Mouse (Mus musculus) embryo, embryonic 11.5 days (tissue): ENCODE results near the gene Gabpb1.
"Not testable (repeated sequence)": the region's sequence is repeated elsewhere in the genome, so short reads cannot be mapped to it uniquely, and the experiment has no call there.

Source experiments
- DNase-seq: peaks from one replicate; pipeline ENCODE4 v3.0.0-alpha.2; 2012; ENCODE audit warnings: low read depth, low spot score

Gabpb1 gene

DNA sequence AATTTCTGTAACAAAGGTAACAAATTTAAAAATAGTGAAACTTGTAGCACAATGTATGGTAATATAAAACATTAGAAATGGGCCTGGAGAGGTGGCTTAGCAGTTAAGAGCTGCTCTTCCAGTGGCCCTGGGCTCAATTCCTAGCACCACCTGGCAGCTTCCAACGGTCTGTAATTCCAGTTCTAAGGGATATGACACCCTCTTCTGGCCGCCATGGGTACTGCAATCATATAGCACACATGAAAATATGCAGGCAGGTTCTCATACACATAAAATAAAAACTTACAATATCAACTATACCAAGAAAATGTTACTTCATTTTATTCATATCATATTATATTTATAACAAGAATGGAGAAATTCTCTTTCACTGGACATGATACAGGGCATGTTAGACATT is 35.8 kb downstream of the Gabpb1 start:
- no peak for DNase-seq

DNA sequence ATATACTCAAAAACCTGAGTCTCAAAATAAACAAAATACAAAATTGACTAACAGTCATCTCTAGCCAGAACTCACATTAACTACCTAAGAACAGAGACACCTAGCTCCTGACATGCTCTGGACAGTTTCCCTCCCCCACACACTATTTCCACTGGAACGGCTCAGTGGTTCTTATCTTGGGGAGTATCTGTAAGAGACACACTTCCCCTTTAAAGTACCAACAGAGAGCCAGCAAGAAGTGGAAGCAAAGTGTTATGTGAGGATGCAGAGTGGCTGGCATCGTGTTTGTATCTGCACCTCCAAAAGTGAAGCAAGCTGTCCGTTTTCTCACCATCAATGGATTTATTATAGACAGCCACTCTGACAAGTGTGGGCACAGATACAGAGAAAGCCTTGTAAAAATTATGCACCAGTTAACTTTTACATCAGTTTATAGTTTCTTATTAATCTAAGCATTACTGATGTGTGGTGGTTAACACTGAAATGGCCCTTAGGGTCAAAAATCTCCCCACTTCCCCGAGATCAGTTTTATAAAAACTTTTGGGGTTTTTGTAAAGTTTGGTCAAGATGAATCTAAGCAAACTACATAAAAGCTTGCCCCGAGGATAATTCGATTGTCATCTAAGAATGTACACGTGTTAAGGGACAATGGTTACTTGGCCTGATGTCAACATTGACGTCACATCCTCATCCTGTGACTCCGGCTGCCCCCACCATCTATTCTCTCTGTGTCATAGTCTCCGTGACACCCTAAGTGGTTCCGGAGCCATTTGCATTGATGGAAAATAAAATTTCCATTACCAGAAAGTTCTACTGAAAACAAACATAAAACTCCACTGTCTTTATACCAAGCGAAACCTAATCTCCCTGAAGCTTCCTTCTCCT is 40.0 kb downstream of the Gabpb1 start:
- no peak for DNase-seq

DNA sequence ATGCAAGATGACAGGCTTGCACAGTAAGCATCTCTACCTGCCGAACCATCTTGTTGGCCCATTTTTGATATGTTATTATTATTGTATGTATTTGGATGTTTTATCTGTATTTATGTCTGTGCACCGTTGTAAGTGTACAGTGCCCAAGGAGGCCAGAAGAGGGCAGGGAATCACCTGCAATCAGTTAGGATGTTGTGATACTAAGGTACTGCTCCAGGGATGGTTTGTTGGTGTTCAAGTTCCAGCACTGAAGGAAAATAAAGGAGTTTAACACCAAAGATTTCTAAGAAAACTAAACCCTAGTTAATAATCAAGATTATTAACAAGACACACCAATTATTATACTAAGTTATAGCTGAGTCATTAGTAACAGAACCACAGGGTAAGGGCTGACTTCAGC is 43.0 kb downstream of the Gabpb1 start:
- DNase-seq = no peak

DNA sequence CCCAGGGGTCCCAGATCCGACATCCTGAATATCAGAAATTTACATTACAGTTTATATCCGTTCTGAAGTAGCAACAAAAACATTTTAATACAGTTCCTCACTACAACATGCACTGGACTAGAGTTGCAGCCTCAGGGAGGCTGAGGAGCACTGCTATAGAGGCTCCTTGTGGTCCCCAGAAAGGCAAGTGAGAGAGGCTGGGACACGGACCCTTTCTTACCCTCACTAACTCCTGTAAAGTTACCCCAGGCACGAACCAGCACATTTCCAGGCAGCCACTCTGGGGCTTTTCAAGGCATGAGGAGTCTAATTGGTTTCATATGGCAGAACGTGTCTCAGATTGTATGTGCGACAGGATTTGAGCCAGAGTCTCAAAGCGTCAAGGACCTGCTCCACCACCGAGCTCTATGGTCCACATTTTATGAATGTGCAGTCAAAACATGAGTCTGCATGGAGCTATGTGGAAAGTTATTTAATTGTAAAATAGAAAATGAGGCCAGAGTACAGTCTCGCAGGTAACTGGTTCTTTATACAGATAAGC is 47.6 kb downstream of the Gabpb1 start:
- peak; percentile 22 for DNase-seq

DNA sequence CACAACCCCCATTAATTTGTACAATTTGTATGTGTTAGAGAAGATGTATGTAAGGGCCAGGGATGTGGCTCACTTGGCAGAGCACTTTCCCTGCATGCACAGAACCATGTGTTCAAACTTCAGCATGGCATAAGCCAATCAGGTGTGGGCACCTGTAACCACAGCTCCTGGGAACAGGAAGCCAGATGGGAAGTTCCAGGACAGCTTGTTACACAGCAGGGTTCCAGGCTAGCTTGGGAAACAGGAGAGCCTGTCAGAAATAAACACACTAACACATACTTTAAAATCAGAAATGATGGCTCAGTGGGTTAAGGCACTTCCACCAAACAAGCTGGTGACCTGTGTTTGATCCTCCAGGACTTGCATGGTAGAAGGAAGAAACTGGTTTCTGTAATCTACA is 53.0 kb downstream of the Gabpb1 start:
- no peak for DNase-seq

DNA sequence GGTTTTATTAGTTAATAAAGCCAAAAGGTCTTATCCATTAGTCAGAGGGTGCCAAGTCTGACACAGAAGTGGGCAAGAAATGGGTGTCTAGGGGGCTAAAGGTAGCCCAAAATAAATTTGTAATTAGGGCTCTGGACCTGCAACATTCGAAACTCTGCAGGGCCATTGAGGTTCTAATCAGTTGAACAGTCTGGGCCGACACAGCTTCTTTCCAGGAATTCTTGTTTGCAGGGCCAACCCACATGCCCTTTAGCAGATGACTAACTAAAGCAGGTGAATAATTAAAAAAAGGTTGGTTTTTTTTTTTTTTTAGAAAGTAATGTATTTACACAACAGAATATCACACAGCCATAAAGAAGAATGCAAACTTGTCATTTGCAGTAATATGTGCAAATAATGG is 53.7 kb downstream of the Gabpb1 start:
- no peak for DNase-seq

DNA sequence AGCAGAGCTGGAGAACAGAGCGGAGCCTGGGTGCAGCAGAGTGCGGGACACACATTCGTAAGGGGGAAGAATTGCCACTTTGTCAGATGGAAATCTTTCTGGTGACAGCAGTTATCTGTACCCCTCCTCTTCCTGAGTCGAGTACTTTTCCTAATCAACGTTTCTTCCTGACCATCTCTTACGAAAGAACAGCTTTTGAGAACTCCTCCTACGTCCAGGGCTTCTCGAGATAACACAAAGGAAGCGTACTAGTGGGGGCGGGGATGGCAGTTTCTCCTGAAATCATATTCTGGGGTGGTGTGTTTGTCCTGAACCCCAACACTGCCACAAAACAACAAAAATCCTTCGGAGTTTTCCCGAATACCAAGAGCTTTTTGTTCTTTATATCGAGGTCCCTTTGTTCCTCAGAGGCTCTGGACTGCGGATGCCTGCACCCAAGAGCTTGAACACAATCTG is 56.9 kb downstream of the Gabpb1 start, which contains the start of gene Hdc:
Gene Hdc (minus strand): TSS at position 51 of the 456 bp plus-strand sequence.
- no peak for DNase-seq

DNA sequence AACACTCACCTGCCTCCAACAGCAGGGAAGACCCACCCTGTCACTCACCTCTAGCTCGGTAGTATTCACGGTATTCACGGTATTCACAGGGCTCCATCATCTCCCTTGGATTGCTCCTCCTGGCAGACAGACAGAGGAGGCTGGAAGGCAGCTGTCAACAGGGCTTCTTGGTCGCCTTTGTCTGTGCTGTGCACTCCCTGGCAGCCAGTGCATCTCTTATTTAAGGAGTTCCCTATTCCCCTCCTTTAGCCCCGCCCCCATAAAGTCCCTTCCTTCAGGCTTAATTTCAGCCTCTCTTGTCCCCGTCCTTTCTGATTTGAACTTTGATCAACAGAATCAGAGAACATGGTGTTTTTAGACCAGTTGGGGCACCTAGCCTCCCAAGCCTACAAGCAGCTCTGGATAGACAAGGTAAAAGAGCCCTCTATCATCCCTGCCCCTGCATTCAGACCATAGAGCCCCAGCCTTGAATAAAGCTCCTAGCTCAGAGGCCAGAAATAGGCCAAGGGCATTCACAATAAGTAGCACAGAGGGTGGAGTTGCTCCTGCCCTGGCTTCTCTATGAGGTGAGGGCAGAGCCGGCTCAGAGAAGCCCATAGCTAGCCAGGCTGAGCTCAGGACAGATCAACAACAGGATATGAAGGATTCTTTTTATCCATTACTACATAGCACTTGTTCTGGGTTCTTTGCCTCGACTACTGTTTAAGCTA is 57.5 kb downstream of the Gabpb1 start:
- DNase-seq = no peak

DNA sequence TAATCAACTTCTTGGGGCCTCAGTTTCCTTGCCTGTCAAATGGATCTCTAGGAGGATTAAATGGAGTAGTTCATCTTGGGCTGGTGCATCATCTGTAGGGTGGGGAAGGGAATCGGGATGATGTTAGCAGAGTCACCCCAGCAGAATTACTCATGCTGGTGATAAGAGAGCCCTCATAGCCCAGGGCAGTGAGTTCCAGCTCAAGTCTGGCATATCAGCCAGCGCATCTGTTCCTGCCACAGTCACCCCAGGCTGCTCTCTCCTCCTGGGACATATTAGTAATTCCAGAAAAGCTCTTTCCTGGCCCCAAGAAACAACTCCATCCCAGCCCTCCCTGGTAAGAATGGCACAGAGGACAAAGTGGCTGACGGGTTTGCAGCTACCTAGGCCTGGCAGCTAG is 60.8 kb downstream of the Gabpb1 start:
- no peak for DNase-seq

DNA sequence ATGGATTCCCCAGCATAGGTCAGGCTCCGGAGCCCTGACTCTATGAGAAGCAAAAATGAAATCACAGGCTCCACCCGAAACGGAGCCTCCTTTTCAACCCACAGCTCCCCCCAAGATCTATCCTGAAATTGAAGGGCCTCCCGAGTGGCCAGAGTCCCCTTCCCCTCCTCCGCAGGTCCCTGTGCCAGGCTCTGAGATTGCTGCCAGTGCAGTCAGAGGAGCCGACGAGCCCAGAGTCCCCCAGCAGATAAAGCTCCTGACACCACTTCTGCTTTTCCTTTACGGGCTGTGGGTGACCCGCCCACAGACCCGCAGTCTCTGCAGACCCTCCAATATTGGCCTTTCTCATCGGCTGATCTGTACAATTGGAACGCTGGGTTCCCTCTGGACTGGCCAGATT is 66.5 kb downstream of the Gabpb1 start:
- not testable (repeated sequence) for DNase-seq

DNA sequence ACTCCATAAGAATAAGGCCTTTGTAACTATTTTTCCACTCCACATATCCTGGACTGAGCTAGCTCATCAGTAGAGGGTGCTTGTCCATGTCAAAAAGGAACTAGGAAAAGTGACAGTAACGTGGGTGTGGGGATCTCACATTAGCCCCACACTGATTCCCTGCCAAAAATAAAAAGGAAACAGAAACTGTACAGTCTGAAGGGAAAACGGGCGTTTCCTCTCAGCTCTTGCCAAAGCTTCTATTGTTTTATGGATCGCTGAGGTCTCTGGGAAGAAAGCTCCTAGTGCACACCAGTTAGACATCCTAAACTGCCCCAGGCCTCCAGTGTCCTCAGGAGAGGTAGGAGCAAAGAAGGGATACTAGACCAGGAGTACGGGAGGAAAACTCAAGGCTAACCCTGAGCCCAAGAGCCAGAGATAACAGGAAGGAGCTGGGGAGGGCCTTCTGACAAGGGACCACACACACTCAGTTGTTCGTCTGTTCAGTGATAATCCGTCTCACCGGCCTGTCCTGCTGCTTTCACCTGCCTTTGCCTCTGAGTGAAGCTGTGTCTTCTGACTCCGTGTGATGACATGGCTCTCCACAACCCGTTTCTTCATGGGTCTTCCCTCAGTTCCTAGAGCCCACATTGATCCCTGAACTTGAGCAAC is 68.5 kb downstream of the Gabpb1 start:
- no peak for DNase-seq

DNA sequence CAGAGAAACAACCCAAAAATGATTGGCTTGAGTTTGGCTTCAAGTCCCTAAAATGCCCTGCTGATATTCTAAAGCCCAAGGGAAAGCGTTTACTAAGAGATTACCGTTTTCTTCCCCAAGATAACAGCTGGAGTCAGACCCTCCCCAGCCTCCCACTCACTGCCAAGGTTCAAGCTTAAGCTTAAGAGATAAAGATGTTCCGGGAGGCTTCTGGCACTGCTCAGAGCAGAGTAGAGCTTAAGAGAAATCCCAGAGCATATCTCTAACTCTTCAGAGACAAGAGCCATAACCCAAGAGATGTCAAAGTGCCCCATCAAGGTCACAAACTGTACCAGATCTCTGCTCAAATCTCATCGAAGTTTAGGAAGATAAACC is 69.5 kb downstream of the Gabpb1 start:
- no peak for DNase-seq

DNA sequence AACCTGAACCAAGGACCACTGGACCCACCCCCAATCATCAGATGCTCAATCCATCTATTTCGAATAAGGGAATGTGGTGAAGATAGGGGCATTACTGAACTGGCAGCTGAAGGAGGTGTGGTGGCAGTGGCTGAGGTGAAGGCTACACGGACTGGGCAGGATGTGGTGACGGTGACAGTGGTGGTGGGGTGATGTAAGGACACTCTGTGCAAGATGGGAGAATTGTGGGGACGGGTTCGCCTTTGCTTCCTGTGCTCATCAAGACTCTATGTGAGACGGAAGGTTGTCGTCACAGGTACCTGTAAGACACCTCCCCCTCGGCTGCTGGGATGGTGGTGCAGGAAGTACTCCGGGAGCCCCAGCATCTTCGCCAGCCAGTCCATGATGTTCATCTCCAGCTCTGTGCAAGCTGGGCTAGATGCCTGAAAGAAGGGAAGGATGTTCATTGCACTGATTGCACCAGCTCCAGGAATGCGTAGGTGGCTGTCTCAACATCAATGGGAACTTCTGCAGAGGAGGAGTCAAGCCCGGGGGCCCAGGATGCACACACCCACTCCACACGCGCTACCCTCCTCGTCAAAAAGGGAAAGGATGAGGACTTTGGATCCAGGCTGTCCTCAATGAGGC is 70.0 kb downstream of the Gabpb1 start:
- DNase-seq = no peak

DNA sequence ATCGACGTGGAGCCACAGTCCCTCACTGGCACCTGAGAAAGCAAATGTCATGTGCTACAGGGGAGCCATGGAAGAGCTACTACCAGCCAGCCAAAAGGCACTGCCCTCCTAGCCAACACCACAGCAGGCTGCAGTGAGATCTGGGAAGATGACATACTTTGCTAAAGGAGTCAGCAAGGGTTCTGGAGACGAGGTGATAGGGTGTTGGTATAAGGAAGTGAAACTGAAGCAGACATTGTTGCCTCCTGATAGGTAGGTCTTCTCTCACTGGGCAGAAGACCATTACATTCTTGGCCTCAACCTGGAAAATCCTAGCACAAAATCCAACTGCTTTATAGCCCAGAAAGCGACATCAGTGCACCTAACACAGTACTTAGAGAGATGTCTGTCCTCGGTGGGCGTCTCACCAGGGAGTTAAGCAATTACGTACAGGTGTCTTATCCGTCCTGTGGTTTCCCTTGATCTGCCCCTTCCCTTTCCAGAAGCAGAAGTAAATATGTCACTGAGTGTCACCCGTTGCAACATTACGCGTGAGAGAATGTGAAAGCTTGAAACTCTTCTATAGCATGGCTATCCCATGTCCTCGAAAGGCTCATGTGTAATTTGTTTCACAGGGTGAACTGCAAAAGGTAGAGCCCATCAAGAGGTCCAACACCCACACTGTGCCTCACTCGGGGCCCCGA is 74.1 kb downstream of the Gabpb1 start:
- no peak for DNase-seq

DNA sequence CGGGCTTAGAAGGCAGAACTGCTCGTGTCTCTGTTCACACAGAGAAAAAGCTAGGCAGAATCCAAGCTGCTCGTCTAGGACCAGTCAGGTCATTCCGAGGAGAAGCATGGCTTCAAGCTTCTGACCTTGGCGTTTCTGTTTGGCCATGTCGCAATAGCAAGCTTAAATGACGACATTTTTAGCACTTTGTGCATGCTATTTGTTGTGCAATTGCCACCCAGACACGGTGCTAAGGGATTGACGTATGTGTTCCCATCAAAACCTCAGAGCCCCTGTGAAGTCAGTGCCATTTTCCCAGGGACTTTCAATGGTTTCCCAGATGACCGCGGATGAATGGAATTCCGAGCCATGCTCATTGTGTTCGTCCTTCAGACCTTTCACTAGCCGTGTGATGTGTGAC is 75.6 kb downstream of the Gabpb1 start:
- DNase-seq = no peak

DNA sequence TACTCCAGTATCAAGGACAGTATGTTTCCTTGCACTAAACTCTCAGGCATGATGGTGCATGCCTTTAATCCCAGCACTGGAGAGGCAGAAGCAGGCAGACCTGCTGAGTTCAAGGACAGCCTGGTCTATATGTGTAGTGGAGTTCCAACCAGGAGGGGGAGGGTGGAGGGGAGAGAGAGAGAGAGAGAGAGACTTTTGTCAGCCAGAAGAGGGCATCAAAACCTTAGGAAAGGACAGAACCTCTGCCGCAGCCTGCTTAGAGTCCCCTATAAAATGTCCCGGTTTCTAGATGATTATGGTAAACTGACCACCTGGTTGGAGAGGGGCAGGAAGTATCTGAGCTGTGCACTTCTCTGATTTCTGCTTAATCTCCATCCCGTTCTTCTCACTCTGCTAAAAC is 77.1 kb downstream of the Gabpb1 start:
- no peak for DNase-seq

DNA sequence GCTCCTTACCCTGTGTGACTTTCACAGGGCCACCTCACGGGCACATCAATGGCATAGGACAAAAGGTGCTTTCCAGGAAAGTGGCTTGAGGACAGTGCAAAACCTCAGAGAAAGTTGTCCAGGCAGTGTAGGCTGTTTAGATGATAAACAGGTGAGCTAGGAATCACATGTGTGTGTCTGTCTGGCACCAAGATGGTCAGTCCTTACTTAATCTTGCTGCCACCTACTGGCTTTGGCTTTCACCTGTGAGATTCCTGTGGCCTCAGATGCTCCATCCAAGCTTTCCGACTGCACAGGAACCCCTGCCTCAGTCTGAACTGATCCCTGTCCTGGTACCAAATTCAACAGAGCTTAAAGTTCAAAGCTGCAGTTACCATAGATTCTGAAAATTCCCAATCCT is 77.8 kb downstream of the Gabpb1 start:
- DNase-seq = no peak

DNA sequence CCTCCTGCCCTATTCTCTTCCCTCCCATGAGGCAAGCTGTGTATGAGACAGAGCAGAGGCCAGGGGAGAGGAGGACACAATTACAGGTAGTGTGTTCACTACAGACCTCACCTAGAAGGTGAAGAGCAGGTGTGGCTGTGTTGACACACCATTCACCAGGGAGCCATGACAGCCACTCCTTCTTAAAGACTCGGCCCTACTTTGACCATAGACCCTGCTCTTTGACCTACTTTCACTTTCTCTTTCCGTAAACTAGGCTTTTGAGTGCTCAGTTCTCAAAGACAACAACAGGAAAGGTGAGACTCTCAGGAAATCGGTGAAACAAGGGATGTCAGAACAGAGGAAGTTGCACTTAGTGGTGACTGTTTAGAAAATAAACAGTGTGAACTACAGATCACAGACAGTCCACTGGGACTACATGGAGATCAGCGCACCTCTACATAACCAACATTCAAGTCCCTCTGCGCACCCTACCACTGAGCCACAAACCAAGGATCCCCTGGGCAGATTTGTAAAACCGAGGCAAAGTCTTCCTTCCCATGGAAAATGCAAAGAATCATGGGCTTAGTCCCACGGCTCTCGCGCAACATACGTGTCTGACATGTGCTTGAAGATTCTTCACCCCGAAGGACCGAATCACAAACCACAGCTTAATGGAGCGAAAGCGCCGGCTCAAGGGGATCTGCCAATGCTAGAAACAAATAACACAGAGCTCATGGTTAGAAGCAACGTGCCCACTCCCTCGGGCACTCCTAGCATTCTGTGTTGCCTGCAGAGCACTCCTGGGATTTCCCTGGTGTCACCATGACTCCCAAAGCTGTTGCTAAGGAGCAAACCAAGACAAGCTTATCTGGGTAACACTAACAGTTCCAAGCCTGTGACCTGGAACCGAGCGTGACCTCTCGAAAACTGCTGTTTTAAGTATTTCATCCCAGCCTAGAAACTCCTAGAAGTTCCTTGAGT is 78.6 kb downstream of the Gabpb1 start:
- no peak for DNase-seq

DNA sequence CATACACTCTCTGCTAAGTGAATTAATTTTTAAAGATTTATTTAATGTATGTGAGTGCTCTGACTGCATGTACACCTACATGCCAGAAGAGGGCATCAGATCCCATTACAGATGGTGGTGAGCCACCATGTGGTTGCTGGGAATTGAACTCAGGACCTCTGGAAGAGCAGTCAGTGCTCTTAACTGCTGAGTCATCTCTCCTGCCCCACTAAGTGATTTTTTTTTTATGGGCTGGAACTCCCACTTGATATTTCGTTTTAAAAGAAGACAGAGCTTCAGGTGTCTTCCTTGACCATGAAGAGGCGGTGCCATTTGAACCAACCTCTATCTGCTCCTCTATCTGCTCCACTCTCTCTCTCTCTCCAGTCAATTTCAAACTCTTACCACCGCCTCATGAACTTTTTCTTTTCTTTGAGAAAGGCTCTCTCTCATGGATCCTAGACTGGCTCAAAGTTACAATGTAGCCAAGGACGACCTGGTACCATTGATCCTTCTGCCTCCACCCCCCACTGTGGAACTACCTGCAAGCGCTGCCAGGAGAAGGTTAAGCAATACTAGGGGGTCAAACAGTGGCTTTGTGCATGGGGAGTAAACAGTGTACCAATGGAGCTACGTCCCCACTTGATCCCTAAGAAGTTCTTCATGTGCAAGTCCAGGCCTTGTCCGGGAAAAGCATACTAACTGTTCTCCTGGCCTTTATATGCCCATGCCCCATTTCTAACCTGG is 79.6 kb downstream of the Gabpb1 start:
- no peak for DNase-seq
